In the genomic region with DNA sequence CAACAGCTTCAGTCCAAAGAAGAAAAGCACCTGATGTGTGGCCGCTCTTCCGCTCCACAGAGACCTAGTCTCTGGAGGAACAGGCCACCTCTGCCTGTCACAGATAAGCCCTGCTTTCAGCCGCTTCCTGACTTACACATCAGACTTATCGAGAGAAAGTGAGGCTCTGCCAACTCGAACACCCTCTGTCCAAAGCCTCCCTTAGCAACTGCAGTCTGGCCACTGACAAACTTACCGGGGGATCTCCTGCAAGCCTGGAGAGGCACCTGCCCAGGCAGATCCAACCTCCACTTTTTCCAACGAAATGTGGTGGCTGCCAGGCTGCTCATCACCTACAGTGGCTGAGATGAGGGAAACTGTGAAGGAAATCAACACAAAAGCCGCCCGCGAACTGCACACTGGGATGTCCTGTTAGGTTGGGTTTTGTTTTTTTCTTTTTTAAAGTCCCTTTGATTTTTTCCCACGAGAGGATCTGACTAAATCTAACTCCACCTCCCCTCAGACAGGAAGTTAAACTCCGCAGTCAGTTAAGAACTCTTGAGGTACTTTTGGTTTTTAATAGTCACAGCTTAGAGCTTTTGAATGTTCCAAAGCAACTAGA, we compare ENCODE assay signal across 9 mouse cellular contexts. TPM values are rescaled to one million over a fixed set of nuclear protein-coding genes. Genes with fewer than 3 reads are reported as not detected.
DNase-seq lines count a peak whose midpoint lies in the region; ATAC-seq lines count a peak whose summit lies in the region.
"Had no signal": no experiment of that assay in that cellular context is flagged by ENCODE, and none has a peak within 500 bp of the region (broad histone marks: within the 10 kb centered on the region; RNA-seq: fewer than 3 reads in every experiment).

No protein-coding gene starts in this region.

- no peak overlapping the region; the same call in 1 of the 2 replicates for H3K27ac ChIP-seq in limb, embryonic 13.5 days
- no peak overlapping the region for H3K27ac ChIP-seq in limb, embryonic 10.5 days
- H3K27ac ChIP-seq in heart, embryonic 12.5 days (ENCODE audit: poor library complexity, severe bottlenecking), result peak overlapping the region; percentile 82
- H3K27ac ChIP-seq in limb, embryonic 15.5 days, result peak overlapping the region; percentile 38; the same call in 1 of the 2 replicates
- H3K27ac ChIP-seq: midbrain, embryonic 12.5 days had no signal

- H3K4me2 ChIP-seq in limb, embryonic 13.5 days (replicated peaks), result 0 out of 2 replicates have a peak overlapping the region, but pooled peaks have one; percentile 7
- peak overlapping the region; percentile 54 for H3K4me2 ChIP-seq in heart, embryonic 12.5 days
- no peak overlapping the region for H3K4me2 ChIP-seq in limb, embryonic 15.5 days
- H3K4me2 ChIP-seq: midbrain, embryonic 12.5 days had no signal

- no peak for DNase-seq in limb, embryonic 10.5 days (ENCODE audit: low spot score)
- peak; percentile 36 to 49 for DNase-seq in spleen, adult 18-20 months
- no peak for DNase-seq in frontal cortex, postnatal 36 days (ENCODE audit: low spot score in 2 of 2)
- DNase-seq in adrenal gland, postnatal 4 days (ENCODE audit: low spot score in 2 of 2), result no peak
- DNase-seq in right cerebral cortex, postnatal 25 days, result no peak

- WGBS in limb, embryonic 13.5 days, result 72% methylated on average over 12 of the region's 12 CpGs
- 77% methylated on average over 12 of the region's 12 CpGs for WGBS in limb, embryonic 10.5 days
- 30% methylated on average over 12 of the region's 12 CpGs for WGBS in heart, embryonic 12.5 days
- 67% methylated on average over 12 of the region's 12 CpGs for whole genome bisulfite sequencing in limb, embryonic 15.5 days

- no peaks in the 10 kb centered on the region for H3K27me3 ChIP-seq in limb, embryonic 13.5 days
- no peaks in the 10 kb centered on the region for H3K27me3 ChIP-seq in limb, embryonic 10.5 days (ENCODE audit: low read depth, poor library complexity, severe bottlenecking)
- no peaks in the 10 kb centered on the region for H3K27me3 ChIP-seq in heart, embryonic 12.5 days (replicated peaks)
- no peaks in the 10 kb centered on the region for H3K27me3 ChIP-seq in limb, embryonic 15.5 days
- H3K27me3 ChIP-seq: midbrain, embryonic 12.5 days had no signal

- ATAC-seq in limb, embryonic 13.5 days (ENCODE audit: low FRiP score, low read depth), result no peak
- peak; percentile 75 for ATAC-seq in heart, embryonic 12.5 days (ENCODE audit: insufficient number of reproducible peaks, low FRiP score)
- ATAC-seq in limb, embryonic 15.5 days (ENCODE audit: insufficient number of reproducible peaks, low FRiP score, low TSS enrichment, low read depth), result no peak

- H3K9me3 ChIP-seq in limb, embryonic 13.5 days, result no peaks in the 10 kb centered on the region
- no peaks in the 10 kb centered on the region for H3K9me3 ChIP-seq in limb, embryonic 10.5 days (replicated peaks)
- H3K9me3 ChIP-seq in heart, embryonic 12.5 days (replicated peaks), result no peaks in the 10 kb centered on the region
- H3K9me3 ChIP-seq in limb, embryonic 15.5 days, result no peaks in the 10 kb centered on the region
- H3K9me3 ChIP-seq: midbrain, embryonic 12.5 days had no signal

- no peak overlapping the region for H3K4me3 ChIP-seq in limb, embryonic 13.5 days
- no peak overlapping the region for H3K4me3 ChIP-seq in limb, embryonic 10.5 days
- H3K4me3 ChIP-seq in heart, embryonic 12.5 days, result peak overlapping the region; percentile 11; the same call in 1 of the 2 replicates
- H3K4me3 ChIP-seq in limb, embryonic 15.5 days, result no peak overlapping the region
- H3K4me3 ChIP-seq: midbrain, embryonic 12.5 days had no signal

- peaks cover 33% of the 10 kb centered on the region for H3K4me1 ChIP-seq in limb, embryonic 13.5 days
- H3K4me1 ChIP-seq in limb, embryonic 10.5 days, result peaks cover 44% of the 10 kb centered on the region
- peaks cover 73% of the 10 kb centered on the region for H3K4me1 ChIP-seq in heart, embryonic 12.5 days (replicated peaks)
- peaks cover 25% of the 10 kb centered on the region for H3K4me1 ChIP-seq in limb, embryonic 15.5 days

- no peaks in the 10 kb centered on the region for H3K36me3 ChIP-seq in limb, embryonic 13.5 days
- H3K36me3 ChIP-seq in limb, embryonic 10.5 days, result no peaks in the 10 kb centered on the region
- no peaks in the 10 kb centered on the region for H3K36me3 ChIP-seq in heart, embryonic 12.5 days
- no peaks in the 10 kb centered on the region for H3K36me3 ChIP-seq in limb, embryonic 15.5 days
- H3K36me3 ChIP-seq: midbrain, embryonic 12.5 days had no signal

- no peak overlapping the region for H3K9ac ChIP-seq in limb, embryonic 13.5 days
- H3K9ac ChIP-seq in heart, embryonic 12.5 days, result no peak overlapping the region
- no peak overlapping the region for H3K9ac ChIP-seq in limb, embryonic 15.5 days
- H3K9ac ChIP-seq: midbrain, embryonic 12.5 days had no signal

RNA-seq across cellular contexts. Expression of a gene that starts 55.9 kb away (rescaled TPM):
- 89.9 and 90.2 TPM in 2 replicates for polyA plus RNA-seq in limb, embryonic 13.5 days (2015; fragmentation: Nextera tagmentation; extraction: Ambion mirVana)
- 40.2 and 49.0 TPM in 2 replicates for polyA plus RNA-seq in limb, embryonic 10.5 days (2016; fragmentation: Nextera tagmentation; extraction: Ambion mirVana)
- 66.8 and 69.2 TPM in 2 replicates for polyA plus RNA-seq in heart, embryonic 12.5 days (2016; fragmentation: Nextera tagmentation; extraction: Ambion mirVana)
- 99.6 and 100 TPM in 2 replicates for polyA plus RNA-seq in limb, embryonic 15.5 days (2015; fragmentation: Nextera tagmentation; extraction: Ambion mirVana)
- 100 to 1,000 TPM in 1 of 2 experiments, 10 to 100 TPM in 1; 91.1 to 101 TPM for total RNA-seq in adrenal gland, postnatal 4 days (2021)

Comparison
In these comparisons a context has a peak if more than half of its experiments do, and no peak if none do; other contexts are left out.
1. H3K27ac ChIP-seq: peak in heart, embryonic 12.5 days (single experiment) and limb, embryonic 15.5 days (single experiment); none in limb, embryonic 13.5 days (single experiment) and limb, embryonic 10.5 days (single experiment).
2. DNase-seq: peak in spleen, adult 18-20 months (2 of 2); none in limb, embryonic 10.5 days (single experiment), frontal cortex, postnatal 36 days (0 of 2), adrenal gland, postnatal 4 days (0 of 2) and right cerebral cortex, postnatal 25 days (single experiment).